Mouse (Mus musculus) thymus, postnatal 0 days (tissue): ENCODE measurements around the gene Prrg1. TPM values are rescaled to one million over a fixed set of nuclear protein-coding genes. Genes with fewer than 3 reads are reported as not detected.
A peak's percentile ranks its signal among the peaks of the same experiment; 100 is the strongest.
"Not testable (repeated sequence)": the region's sequence is repeated elsewhere in the genome, so short reads cannot be mapped to it uniquely, and the experiment has no call there.

Source experiments
- DNase-seq: peaks from one replicate; pipeline ENCODE4 v3.0.0-alpha.2; 2015; ENCODE audit warnings: low spot score
- polyA plus RNA-seq: library from polyadenylated mRNA; unstranded; fragments of >200 nt; fragmentation: Nextera tagmentation; extraction: Ambion mirVana; gene quantifications from 2 replicates; pipeline ENCODE4 v1.2.1, GENCODE M21; 2015

Gene Prrg1
- polyA plus RNA-seq, result 8.3 and 8.6 TPM in 2 replicates

DNA sequence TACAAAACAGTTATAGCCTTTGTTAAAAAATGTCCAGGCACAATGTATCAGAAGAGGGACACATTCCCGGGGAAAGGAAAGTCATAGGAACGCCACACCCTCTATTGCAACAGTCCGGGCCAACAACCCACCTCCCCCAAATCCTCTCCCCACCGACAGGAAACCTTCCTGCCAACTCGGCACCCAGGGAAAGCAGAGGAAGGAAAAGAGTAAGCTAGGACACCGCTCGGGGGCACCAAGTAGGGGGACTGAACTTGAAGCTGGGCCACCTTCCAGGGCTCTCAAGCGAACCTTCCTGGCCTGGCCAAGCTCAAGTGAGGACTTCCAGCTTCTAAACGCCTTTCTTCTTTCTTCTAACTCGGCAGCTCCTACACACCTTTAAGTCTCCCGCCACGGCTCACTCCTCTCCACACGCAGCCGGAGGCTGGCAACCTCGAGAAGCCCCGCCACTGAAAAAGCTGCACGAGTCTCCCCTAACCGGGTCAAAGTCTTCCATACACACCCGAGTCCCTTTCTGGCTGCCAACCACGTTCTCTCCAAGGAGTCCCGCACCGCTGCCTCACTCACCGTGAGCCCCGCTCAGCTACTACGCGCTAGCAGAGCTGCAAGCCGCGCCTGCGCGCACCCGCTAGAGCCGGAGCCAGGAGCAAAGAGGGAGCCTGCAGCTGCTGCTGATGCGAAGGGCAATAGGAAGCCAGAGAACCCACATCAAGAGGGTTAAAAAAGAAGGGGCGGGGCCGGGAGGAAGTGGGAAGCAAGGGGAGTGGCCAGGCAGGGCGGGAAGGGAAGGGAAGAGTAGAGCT, at the start of gene Prrg1:
Prrg1 (minus strand) TSS at position 695 of the 803 bp plus-strand sequence.
- DNase-seq, result peak; percentile 85

DNA sequence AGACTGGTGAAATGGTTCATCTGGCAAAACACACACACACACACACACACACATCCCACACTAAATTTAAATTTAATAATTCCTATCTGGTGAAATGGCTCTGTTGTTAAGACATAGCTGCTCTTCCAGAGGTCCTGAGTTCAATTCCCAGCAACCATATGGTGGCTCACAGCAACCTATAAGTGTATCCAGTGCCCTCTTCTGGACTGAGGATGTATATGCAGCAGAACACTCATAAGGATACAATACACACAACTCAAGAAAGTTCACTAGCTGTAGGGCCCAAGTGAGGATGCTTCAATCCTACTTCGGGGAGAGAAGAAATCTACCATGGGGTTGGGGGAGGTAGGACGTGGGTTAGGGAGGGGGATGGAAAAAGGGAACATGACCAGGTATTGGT, 22.1 kb upstream of the Prrg1 start:
- no peak for DNase-seq

DNA sequence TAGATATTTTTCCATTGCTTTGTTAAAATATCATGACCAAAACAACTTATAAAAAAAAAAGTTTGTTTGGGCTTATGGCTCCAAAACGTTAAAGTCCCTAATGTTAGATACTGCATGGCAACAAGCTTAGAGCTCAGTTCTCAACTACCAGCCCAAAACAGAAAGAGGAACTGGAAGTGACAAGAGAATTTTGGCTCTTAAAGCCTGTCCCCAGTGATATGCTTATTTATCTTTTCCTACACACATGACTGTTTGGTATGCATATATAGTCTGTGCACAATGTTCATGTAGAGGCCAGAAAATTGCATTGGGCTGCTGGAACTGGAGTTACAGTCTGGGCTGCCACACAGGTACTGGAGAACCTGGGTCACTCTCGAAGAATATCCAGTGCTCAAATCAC, 9.4 kb upstream of the Prrg1 start:
- DNase-seq, result no peak

DNA sequence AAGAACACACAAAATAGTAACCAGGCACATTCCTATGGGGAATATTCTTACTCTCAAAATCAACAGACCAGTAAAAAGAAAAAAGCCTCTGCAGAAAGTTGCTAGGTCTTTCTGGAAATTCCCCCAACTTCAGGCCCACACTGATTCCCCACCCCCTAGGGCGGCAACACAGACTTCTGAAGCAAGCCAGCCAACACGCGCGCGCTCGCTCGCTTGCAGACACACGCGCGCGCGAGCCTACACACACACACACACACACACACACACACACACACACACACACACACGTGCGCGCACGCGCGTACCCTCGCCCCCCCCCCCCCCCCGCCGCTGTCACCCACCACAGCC, 868 bp downstream of the Prrg1 start:
- DNase-seq, result peak; percentile 74

DNA sequence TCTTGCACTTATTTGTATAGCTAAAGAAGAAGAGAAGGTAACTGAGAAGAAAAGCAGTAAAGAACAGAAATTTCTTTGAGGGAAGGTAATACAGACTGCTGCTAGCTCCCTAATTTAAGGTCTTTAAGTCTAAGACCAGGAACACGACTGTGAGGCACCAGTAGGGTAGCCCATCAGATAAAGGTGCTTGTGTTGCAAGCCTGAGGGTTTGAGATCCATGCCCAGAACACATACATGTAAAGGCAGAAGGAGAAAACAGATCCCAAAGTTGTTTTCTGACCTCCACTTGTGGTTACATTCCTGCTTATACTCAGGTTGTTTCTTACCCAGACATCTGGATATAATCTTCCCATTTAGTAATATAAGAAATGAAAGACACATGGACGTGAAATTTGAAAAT, 20.2 kb downstream of the Prrg1 start:
- no peak for DNase-seq

DNA sequence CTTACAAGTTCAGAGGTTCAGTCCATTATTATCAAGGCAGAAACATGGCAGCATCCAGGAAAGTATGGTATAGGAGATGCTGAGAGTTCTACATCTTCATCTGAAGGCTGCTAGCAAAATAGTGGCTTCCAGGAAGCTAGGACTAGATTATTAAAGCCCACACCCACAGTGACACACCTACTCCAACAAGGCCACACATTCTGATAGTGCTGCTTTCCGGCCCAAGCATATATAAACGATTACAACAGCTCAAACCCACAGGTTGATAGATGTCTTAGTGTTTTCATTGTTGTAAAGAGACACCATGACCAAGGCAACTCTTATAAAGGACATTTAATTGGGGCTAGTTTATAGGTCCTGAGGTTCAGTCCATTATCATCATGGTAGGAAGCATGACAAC, 30.3 kb downstream of the Prrg1 start:
- DNase-seq, result no peak

DNA sequence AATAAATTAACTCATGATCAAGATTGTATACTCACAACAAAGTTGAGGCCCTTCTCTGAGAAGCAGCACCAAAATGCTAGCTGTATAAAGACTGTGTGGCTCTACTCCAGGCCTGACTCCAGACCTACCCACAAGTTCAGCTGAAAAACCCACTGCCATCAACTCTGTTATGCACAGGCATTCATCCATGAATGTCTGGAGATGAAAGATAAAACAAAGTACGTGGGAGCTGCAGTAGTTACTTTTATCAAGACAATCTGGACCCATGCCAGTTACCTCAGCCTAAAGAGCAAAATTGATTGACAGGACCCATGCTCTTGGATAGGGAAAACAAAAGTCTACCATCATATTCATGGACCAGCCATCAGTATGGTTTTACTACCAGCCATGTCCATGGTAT, 31.0 kb downstream of the Prrg1 start:
- DNase-seq, result no peak

DNA sequence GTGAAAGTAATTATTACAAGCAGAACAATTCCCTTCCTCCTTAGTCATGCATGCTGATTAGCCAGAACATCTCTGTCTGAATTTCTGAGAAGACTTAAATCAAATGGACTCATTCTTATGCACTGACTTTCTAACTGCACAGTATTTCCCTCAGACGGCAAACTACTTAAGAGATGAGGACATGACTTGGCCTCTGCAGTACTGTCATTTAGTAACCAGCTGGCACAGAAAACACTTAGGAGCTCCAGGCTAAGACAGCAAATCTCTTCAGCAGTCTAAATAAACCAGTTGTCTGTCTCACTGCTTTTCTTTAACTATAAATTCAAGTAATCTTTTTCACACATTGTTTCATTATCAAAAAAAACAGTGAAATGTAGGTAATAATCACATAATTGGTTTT, 36.0 kb downstream of the Prrg1 start:
- DNase-seq, result no peak

DNA sequence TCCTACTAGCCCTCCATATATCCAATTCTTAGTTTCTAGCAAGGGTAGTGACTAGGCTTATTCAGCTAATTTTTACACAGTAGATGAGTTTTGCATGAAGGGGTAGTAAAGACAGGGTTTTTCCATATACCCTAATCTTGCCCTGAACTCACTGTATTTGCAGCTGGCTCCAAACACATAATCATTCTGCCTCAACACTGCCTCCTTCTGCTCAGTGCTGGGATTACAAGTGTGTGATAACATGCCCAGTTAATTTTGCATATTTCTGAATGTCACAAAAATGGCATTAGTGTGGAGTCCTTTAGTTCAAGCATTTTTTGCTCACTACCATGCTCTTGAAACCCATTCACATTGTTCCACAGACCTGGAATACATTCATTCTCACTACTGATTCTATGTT, 44.0 kb downstream of the Prrg1 start:
- peak; percentile 6 for DNase-seq

DNA sequence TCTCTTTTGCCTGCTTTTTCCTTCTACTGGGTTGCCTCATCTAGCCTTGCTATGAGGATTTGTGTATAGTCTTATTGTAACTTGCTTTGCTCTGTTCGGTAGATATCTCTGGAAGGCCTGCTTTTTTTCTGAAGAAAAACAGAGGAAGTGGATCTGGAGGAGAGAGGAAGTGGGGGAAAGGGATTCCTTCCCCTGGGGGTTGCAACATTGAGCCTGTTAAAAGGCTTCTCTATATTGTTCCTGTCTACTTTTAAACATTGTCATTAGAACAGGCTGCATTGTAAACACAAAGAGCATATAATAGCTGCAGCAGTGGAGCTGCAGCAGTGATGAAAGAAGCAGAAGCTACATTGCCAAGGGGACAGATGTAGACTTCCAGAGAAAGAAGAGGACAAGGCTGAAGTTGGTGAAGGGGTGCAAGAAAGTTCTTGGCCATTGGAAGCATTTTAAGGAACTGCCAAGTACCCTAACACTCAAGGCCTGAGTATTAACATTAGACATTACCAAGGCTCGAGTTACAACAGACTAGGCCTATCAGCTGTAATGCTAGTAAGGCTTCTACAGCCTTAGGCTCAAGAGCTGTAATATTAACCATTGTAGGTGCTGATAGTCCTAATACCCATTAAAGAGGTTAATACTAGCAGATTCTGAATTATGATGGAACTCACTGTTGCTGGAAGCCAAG, 44.9 kb downstream of the Prrg1 start:
- no peak for DNase-seq

DNA sequence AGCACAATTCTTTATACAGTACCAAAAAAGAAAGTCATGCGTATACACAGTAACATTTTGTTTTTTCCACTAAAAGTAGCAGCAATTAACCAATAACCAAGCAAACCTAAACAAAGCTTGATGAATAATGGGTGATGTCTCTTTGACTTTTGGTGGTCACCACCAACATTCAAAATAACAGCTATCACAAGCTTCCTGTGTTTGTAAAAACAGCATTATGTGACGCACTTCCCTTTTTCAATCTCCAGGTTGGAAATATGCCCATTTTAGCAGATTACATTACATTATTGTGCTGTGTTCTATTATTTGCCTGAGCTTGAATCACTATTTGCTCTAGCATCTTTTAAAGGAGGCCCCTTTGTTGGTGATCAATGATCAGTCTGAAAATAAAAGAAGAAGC, 65.4 kb downstream of the Prrg1 start:
- no peak for DNase-seq

DNA sequence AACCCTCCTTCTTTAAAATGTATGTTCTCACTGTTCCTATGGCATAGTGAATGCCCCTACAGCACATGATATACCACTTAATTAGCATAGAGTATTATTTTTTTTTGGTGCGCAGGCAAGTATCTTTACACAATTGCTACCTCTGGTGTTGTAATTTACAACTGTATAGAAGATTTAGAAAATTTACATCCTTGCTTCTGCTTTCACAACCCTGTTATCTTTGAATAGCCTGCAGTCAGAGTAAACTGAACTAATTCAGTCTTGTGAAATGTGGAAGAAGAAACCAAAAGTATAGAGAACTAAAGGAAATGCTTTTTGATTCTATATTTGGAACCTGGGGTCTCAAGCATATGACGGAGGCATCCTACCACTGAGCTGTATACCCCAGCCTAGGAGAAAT, 100.7 kb downstream of the Prrg1 start:
- DNase-seq, result no peak

DNA sequence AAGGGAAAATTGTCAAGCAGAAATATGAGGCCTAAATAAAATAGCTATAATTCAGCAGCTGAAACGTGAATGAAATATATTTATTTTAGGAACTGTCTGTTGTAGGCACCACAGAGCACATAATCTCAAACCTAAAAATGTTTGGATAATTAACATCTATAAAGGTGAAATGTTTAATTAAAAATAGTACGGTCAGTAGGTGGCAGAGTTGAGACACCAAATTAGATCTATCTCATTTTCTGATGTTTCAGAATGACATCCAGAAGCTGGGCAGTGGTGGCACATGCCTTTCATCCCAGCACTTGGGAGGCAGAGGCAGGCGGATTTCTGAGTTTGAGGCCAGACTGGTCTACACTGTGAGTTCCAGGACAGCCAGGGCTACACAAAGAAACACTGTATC, 104.0 kb downstream of the Prrg1 start:
- no peak for DNase-seq

DNA sequence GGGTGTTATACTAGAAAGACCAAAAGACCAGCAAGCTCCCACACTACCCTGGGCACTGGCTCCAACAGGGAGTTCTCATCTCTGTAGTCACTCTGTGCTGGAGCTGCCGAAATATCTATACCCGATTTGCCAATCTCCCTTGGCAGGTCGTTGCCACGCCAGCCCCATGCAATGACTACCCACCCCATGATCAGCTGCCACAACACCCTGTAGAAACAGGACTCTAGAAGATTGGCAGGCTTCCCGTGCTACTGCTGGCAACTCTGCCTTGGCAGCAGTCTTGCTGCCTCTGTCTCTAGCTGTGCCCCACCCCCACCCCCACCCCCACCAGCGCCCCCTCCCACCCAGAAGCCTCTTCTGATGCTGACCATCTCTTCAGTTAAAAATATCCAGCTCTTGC, 149.3 kb downstream of the Prrg1 start:
- DNase-seq, result no peak

DNA sequence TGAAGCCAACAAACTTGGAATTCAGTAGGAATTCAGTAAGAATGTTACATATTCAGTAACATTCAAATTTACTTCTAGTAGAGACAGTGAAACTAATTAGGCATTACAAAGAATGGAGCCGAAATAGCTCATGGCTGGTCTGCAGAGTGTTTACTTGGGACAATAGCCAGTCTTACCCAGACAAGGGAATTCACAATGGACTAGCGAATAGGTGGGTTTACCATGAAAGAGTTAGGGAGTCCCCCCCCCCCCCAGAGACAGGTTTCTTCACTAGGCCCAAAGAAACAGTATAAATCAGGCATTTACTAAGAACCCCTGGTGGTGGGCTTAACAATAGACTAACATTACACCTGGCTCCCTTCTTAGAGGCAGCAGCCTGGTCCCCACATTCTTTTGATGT, 180.3 kb downstream of the Prrg1 start:
- DNase-seq, result not testable (repeated sequence)

Other genes starting within 250 kb of the Prrg1 start
- not detected in 2 replicates for gene 4930480E11Rik, start 214.3 kb downstream of the Prrg1 start, polyA plus RNA-seq
- gene Fam47c, start 153.9 kb upstream of the Prrg1 start, polyA plus RNA-seq, result not detected in 2 replicates